Mouse (Mus musculus) right cerebral cortex, adult 2 months (tissue): ENCODE measurements around the gene Plcl1.
A peak's percentile ranks its signal among the peaks of the same experiment; 100 is the strongest.

ENCODE experiments used
- DNase-seq, 2 experiments: peaks; one replicate each; pipeline ENCODE4 v3.0.0; 2021 to 2022; ENCODE audit warnings: low spot score in 2 of 2

The Plcl1 gene

GRCm38 (mm10) chr1:55612759-55613328, 207.1 kb downstream of the Plcl1 start:
- no peak for DNase-seq

- DNase-seq: no peak
Observed at GRCm38 (mm10) chr1:55617857-55618256, 212.1 kb downstream of the Plcl1 start.

GRCm38 (mm10) chr1:55618617-55619286, 213.0 kb downstream of the Plcl1 start:
- peak in 1 of 2 experiments; percentile 22 for DNase-seq

DNA sequence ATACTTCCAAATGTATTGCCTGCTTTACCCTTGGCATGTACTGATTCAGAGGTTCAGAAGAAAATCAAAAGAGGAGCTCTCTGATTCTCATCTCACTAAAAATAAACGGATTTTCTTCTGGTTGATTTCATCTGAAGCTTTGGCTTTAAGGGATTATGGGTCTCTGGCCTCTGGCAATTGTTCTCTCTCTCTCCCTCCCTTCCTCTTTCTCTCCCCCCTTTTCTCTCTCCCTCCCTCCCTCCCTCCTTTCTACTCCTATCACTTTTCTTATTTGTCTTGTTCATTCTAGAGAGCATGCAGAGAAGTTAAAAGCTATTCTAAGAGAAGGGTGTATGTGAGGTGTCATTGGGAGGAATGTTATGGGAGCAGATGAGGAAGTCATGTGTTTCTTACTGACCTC, 225.8 kb downstream of the Plcl1 start:
- DNase-seq: no peak

DNA sequence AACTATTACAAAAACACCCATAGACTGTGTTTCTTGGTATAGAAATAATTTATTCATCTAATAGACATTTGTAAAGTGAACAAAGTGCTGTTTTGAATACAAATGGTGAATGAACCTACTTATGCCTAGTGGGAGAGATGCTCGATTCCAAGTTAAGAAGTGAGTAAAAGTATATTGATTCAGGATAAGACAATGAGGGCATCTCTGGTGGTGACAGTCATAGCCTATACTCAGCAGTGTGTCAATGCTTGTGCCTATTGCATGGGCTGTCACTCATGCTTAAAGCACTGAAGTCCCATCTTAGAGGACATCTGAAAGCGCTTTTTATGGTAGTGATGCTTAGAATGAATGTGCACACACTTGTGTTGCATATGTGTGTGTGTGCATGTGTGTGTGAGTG, 226.3 kb downstream of the Plcl1 start:
- no peak for DNase-seq

DNA sequence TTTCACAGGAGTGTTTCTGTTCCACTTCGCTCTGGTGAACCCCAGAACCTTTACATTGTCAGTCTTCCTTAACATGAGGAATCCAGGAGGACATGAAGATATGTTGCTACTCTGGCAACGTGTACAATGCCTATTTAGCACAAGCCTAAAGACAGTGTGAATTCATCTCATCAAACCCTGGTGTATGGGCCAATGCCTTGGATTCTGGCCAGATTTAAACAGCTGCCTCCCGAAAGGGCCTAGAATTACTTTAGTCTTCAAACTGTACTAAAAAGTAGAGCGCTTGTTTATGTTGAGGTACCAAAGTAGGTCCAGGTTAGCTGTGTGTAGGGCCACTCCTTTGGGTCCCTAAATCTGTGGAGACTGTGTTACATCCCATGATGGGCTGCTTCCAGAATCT, 227.6 kb downstream of the Plcl1 start:
- no peak for DNase-seq

GRCm38 (mm10) chr1:55659518-55660210, 253.9 kb downstream of the Plcl1 start:
- DNase-seq: no peak

- no peak for DNase-seq
Observed at GRCm38 (mm10) chr1:55661381-55661780, 255.7 kb downstream of the Plcl1 start.

- DNase-seq: no peak
Observed at GRCm38 (mm10) chr1:55665137-55665827, 259.6 kb downstream of the Plcl1 start.

DNA sequence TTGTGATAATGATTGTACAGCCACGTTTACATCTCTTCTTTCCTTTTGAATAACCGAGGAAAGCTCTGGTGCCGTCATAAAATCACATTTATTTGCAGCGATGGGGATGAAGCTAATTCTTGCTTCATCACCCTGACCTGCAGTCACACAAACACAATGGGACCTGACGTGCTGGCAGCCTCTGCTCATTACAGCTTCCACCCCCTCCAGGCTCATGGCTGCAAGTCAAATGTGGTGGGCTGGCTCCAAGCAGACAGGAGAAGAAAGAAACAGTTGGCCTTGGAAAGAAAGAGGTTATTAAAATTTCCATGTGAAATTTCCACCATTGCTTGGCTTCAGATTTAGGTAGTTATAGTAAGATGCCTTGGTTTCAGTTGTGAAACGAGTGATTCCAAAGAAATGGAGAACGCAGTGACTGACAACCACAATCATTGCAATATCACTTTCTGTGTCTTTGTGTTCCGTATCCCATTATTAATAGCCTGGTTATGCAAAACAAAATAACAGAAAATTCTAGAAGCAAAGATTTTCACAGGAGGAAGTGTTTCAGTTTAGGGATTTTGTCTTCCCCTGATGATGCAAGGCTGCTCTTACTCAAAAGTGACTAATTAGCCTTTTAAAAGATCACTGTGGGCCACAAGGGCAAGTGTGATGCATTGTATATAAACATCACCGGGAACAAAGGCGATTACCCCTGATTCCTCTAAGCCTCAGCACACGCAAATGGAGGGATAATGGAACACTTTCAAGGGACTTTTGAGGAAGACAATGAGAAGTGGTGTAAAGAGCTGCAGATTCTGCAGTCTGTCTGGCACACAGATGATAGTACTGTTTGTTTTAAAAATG, 260.3 kb downstream of the Plcl1 start:
- peak; percentile 28 to 50 for DNase-seq

DNA sequence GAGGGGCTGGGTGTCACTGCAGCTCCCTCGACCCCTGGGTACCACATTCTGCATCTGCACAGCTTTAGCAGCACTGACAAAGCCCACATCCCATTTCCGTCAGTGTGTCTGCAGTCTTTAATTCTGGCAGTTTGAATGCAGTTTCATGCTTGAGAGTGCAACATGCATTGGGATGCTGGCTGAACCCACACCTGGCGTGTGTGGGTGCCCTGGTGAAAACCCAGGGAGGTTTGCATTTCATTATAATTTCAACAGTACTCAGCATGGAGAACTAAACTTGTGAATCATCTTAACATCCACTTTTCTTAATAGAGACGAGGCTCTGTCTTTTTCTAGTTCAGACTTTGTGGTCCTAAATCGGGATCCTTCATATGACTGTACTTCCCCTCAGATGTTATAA, 261.1 kb downstream of the Plcl1 start:
- peak; percentile 21 to 29 for DNase-seq

- no peak for DNase-seq
Observed at GRCm38 (mm10) chr1:55668622-55669237, 263.0 kb downstream of the Plcl1 start.

- DNase-seq: no peak
Observed at GRCm38 (mm10) chr1:55682676-55683075, 277.0 kb downstream of the Plcl1 start.

- no peak for DNase-seq
Observed at GRCm38 (mm10) chr1:55686261-55686660, 280.5 kb downstream of the Plcl1 start.

DNA sequence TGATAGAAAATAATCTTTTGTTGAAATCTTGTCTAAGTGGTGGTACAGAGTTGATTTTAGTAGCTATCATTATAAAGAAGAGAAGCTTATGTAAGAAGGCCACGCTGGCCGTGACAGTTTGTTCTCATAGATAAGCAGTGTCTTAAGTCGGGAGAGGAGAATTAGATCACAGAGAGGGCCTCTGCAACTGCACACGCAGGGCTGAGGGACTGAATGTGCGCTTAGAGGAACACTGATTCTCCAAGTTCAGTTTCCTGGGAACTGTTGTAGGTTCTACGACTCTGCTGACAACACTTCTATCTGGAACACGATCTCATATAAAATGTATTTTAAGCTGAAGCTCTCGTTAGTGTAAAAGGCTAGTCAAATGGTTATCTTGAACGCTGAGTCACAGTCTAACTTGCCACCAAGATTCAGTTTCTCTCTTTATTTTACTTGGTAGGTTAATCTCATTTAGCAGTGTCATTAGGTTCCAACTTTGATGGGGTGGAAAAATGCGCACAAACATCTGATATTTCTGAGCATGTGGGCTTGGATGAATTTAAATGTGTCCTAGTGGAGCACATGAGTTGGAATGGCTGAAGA, 288.0 kb downstream of the Plcl1 start:
- DNase-seq: peak in 1 of 2 experiments; percentile 8

- no peak for DNase-seq
Observed at GRCm38 (mm10) chr1:55696206-55696605, 290.5 kb downstream of the Plcl1 start.

DNA sequence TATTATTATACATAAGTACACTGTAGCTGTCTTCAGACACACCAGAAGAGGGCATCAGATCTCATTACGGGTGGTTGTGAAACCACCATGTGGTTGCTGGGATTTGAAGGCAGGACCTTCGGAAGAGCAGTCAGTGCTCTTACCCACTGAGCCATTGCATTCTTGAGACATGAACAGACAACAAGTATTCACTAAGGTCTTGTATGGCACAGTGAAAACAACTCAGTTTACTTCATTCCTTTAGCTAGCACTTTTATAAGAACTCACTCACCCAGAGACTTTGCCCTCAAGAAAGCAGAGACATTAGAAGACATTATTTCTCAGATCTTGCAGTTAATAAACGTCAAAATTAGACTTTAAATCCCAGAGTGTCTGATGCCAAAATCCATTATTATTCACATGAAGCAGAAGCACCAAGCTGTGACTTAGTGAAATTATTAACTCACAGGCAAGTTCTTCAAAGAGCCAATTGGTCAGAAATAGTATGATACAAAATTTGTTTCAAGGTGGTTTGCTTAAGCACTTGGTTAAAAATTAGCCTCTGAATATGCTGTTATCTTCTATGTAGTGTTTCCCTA, 293.8 kb downstream of the Plcl1 start:
- no peak for DNase-seq

- no peak for DNase-seq
Observed at GRCm38 (mm10) chr1:55700016-55700415, 294.3 kb downstream of the Plcl1 start.

DNA sequence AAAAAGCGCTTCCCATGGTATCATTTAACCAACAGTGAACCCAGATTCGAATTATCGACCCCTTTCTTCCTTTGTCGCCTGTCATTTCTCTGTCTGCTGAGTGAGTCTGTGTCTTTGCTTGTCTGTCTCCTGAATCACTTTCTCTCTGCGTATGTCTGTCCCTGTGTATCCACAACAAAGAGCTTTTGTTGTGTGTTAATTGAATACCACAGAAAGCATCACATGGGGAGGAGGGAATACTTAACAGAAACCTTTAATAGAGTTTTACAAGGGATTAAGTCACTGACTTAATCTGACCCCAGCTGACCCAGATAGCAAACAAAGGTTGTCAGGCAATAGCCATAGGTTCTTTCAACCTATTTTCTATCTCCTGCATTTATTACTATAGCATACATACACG, 295.0 kb downstream of the Plcl1 start:
- DNase-seq: no peak

- DNase-seq: no peak
Observed at GRCm38 (mm10) chr1:55701601-55702000, 295.9 kb downstream of the Plcl1 start.
